Mouse (Mus musculus): Measurements from ENCODE around the gene Gpr107.

Gpr107 gene

GRCm38 (mm10) chr2:31127899-31128298 lies 24.2 kb upstream of the Gpr107 start:
- no peak for DNase-seq

DNA sequence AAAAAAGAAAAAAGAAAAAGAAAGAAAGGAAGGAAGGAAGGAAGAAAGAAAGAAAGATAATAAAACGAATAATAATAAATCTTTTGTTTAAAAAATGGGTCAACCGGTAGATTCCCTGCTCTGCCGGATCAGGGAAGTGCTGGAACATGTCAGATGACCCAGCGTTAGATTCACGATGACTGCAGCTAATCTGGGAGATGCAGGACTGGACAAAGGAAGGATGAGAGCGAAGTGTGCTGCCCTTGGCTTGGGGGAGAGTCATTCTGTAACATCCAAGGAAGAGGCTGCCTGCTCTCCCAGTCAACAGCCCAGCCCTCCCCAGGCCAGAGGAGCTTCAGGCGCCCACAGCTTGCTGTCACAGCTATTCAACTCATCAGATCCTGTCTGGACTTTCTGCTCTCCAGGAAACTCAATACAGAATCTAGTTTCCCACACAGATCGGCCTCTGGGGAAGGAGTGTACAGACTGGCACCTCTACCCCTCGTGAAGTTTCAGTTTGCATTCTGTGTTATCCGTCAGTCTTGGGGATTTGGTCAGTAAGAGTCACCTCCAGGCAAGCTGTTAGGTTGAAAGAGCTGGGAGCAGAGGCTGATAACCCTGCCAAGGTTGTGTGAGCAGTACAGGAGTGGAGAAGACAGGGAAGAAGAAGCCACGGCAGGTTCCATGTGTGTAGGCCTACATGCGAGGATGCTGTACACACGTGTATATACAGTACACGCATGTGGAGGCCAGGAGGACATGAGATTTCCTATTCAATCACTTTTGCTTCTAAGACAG lies 22.2 kb upstream of the Gpr107 start:
- no peak for DNase-seq

DNA sequence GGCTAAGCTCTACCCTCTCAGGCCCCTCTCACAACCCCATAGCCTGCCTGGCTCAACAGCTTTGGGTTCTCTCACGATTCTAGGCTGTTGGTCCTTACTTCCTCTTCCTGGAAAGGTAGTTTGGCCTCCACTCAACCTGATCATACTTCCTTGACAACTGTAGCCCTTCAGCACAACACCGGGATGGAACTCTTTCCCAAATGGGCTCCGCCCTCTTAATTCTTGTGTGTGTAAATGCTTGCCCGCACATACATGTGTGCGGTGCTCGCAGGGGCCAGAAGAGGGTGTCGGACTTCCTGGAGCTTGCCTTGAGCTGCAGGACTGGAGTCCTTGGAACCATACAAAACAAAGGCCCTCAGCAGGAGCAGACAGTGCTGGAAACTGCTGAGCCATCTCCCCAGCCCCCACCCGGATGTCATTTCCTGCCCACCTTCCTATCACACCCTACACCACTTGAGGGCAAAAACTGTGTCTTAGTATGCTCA lies 21.3 kb upstream of the Gpr107 start:
- DNase-seq, result peak; percentile 62 to 77

DNA sequence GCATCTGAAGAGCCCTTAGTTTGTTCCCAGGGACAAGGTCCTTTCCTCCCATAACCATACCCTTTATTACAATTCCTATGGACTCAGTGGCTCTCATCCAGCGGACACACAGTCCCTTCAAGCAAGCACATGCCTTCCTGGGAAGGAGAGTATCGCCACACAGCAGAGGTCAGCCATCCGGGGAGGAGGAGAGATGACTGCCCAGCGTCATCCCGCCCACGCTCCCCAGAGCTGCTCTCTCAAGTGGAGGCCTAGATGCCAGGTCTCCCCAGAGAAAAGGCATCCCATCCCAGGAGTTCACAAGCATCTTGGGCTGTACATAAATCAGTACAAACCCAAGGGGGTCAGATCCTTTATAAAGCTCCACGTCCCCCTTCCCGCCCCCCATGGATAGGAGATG lies 19.4 kb upstream of the Gpr107 start:
- no peak for DNase-seq

- DNase-seq, result no peak
Measured at GRCm38 (mm10) chr2:31133981-31134380, 18.1 kb upstream of the Gpr107 start.

DNA sequence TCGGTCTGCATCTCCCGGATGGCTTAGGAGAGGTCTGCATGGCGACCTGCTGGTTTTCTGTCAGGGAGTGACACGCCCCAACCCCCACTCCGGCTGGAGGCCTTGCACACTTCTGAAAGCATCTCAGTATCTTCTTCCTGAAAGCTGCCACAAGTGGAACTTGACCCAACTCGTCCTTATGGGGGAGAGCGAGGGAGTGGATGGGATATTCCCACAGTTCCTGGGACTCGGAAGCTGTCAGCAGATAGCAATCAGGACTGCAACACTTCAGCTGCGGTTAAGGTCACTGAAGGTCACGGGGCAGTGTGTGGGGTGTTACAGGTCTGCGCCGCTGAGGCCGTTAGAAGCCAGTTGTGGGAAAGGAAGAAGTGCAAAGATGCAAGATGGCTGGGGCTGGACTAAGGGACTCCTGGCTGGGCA lies 16.6 kb upstream of the Gpr107 start:
- DNase-seq, result no peak

GRCm38 (mm10) chr2:31136338-31136737 lies 15.8 kb upstream of the Gpr107 start:
- no peak for DNase-seq

DNA sequence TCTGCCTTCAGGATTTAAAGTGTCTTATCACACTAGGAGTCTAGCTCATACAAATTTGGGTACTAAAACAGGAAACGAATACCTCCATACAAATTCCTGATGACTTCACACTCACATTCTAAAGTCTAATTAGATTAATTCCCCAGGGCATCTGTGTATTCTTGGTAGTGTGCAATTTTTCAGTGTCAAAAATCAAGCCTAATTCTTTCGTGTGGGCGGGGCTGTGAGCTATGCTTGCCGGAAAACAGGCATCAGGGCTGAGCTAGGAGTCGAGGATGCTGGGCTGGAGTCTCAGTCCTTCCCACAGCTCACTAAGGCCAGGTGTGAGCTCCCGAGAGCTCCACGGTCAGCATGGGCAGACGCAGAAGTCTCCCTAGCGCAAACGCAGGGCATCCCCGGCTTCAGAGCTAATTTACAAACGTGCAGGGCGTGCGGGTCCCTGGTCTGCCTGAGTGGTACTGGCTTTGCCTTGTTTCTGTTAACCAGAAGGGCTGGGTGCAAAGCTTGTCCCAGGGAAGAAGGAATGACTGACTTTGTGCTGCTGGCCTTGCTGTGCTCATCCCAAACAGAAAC lies 15.0 kb upstream of the Gpr107 start:
- DNase-seq, result no peak

DNA sequence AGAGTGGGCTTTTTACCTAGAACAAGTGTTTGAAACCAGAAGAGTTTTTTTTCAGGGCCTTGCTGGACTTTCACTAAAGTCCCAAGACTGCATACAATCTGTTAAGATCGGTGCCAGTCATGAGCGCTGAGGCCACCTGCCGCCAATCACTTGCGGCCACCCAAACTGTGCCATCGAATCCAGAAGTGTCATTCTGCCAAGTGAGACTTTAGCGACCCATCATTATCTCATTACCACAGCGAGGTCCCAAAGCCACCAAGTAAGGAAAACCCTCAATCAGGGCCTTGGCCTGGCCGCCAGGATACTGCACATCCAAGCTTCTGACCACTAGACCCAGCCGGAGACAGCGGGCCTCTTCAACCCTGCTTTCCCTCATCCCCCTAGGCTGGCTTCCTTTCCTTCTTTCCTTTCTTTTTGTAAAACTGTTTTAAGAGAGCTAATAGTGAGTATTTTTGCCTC lies 12.9 kb upstream of the Gpr107 start:
- DNase-seq, result no peak

- DNase-seq, result no peak
Measured at GRCm38 (mm10) chr2:31139991-31140771, 11.9 kb upstream of the Gpr107 start.

GRCm38 (mm10) chr2:31140772-31141073 lies 11.4 kb upstream of the Gpr107 start:
- DNase-seq, result no peak

DNA sequence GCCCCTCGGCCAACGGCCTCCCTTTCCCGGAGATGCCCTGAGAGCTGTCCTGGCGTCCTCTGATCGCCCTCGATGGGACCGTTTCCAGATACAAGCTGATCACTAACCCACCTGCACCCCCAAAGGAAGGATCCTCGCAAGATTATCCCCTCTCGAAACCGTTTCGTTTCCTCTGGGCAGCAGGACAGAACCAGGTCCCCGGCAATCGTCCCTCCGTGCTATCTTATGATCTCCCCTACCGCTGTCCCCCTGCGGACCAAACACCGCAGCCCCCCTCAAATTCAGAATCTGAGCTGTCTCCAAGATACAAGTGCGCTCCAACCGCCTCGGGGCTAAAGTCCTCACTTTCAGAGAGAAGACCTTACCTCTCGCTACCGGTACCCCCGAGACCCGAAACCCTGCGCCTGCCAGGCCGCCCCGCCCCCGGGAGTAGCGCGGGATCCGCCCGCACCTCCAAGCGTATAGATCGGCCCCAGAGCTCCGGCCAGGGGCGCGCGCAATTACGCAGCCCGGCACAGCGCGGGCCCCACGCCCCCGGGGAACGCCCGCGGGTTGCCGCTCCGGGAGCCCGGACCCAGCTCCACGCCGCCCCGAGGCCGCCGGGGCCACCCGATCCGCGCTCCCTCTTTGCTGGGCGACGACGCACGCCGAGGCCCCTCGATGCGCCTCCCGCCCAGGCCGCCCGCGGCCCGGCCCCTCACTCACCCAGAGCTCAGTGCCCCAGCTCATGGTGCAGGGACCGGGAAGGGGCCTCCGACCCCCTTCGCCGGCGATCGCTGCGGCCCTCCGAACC lies 10.8 kb upstream of the Gpr107 start:
- DNase-seq, result peak in 1 of 2 experiments; percentile 56

- peak; percentile 84 to 86 for DNase-seq
Measured at GRCm38 (mm10) chr2:31141867-31142454, 10.2 kb upstream of the Gpr107 start, which contains the start of gene Fnbp1. Gene Fnbp1 (minus strand): TSS chr2:31142008.

- DNase-seq, result no peak
Measured at GRCm38 (mm10) chr2:31142505-31142904, 9.6 kb upstream of the Gpr107 start.

GRCm38 (mm10) chr2:31143326-31143725 lies 8.8 kb upstream of the Gpr107 start:
- no peak for DNase-seq

DNA sequence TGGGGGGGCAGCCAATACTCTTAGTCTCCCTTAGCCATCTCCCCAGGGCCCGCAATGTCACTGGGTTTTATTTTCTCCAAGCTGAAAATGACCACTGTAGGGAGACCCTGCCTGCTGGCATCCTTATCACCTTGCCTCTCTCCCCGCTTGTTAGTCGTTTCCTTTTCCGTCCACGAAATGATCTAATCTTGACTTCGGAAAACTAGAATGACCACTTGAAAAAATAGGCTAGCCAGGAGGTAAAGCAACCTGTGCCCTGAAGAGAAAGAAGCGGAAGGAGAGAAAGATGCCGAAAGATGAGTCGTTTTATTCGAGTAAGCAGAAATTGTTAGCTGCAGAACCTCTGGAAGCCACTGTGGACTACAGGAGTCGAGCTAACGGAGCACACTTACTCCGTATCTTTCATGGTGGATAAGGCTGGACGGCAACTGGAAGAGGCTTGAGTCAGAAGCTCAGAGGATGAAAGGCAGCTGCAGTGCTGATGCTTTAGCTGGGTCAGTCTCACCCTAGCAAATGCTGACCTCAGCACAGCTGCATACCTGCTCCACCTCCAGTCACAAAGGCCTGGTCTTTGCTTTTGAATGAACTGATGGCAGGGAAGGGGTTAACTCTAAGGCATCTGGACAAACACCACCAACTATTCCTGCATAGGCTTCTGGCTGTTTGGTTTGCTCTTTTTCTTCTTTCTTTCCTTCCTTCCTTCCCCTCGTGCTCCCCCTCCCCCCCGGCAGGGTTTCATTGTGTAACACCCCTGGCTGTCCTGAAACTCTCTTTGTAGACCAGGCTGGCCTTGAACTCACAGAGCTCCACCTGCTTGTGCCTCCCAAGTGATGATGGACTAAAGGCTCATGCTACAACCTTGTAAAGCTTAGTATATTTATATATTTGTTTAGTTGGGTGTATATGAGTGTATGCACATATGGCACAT lies 8.1 kb upstream of the Gpr107 start:
- no peak for DNase-seq

DNA sequence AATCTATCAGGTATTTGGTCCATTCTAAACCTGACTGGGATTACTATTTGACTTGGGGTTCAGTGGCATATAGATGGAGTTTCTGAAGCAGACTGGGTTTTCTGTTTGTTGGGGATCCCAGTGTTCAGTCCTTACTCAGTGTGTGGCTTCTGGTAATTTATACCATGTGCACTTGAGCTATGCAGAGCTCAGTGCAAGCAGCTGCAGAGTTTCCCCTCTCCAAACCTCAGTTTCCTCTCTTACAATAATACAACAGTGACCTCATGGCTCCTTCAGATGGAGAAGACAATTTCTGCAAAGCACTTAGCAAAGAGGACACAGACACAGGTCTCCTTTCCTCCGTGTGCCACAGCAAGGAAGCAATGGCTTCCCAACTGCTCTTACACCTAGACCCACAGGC lies 7.2 kb upstream of the Gpr107 start:
- DNase-seq, result no peak

DNA sequence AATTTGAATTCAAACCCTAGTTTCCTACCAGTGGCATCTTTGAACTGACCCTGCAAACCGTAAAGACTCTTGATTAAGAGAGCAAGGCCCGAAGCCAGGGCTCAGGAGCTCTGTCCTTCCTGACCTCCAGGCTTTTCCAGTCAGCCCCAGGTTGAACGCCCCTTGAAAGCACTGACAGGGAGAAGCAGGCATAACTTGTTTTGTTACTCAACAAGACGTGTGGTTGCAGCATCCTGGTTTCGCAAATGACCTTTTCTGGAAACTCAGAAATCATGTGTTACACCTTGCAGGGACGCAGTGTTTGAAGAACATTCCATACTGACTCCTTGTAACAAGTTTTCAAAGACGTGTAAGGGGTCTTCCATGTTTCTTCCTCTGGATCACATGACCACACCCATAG lies 5.1 kb upstream of the Gpr107 start:
- DNase-seq, result no peak

GRCm38 (mm10) chr2:31150762-31151161 lies 1.4 kb upstream of the Gpr107 start:
- no peak for DNase-seq

- DNase-seq, result no peak
Measured at GRCm38 (mm10) chr2:31156846-31157245, 4.7 kb downstream of the Gpr107 start.

Data from thymus, adult 18-20 months (tissue).